Mouse (Mus musculus): ENCODE data around the gene Wipf3.

DNA sequence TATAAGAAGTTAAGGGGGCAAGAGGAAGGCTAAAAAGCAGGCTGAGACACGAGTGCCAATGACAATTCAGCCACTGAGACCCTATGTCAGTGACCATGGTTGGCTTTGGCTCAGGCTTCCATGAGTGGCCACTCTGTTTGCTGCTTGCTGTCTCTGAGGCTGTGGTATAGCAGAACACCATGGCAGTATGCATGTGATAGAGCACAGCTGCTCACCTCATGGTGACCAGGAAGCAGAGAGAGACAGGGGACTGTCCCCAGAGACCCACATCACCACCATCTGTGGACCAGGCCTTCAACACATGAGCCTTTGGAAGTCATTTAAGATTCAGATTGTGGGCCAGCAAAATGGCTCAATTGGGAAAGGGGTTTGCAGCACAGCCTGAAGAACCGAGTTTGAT, 114.2 kb downstream of the Wipf3 start:
- TF ChIP-seq MAFK (IDR thresholded peaks at IDR 0.05; ENCODE audit: insufficient read depth, low read depth, low read length) (no peak), ZNF384 (IDR thresholded peaks at IDR 0.05; ENCODE audit: low read depth, low read length) (no peak), ZC3H11A (IDR thresholded peaks at IDR 0.05; ENCODE audit: borderline replicate concordance, low read depth, low read length) (no peak), HCFC1 (IDR thresholded peaks at IDR 0.05; ENCODE audit: borderline replicate concordance, insufficient read depth, low read length) (no peak)

Measured in ES-E14 (cell line).